Mouse (Mus musculus): ENCODE results near the gene Cpa1.

Cpa1 gene

DNA sequence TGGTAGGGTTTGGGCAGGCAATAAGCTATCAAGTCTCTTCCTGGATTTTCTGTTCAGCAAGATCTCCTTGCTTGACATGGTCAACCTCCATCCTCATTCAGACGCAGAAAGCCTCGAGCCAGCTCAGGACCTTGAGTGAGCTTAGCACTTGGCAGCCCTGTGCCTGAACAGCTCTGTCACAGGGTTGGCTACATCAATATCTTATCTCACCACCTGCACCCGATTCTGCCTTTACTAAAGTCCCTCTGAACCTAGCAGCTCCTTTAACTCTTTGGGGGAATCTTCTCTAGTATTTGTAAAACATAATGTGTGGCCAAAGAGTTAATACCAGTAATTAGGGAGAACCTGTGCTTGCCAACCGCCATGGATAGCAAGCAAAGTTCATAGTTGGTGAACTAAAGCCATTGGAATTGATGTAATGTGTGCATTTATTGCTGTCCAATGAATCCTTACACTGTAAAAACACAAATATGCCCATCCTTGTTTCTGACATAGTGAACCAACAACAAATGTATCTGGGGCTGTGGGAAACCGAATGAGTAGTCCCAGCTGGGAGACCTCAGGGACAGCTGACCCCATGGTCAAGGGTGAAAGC, at the start of gene Cpa1:
Gene Cpa1 (plus strand): TSS at position 545 of the 595 bp plus-strand sequence.
- no peak for DNase-seq (ENCODE audit: low spot score in 2 of 2)

DNA sequence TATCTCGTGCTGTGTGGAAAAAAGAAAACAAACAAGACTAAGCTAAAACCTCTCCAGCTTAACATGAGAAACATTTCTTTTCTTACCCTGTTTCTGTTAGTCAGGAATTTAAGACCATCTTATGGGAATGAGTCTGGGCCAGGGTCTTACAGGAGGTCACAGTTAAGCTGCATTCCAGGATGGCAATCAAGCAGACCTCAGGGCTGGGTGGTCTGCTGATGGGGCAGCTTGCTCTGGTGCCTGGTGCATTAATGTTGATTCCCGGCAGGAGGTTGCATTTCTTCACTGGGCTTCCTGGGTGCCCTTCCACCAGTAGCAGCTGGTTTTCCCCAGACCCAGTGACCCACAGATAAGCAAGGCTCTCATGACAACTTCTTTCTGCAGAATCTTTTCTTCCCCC, 49.2 kb upstream of the Cpa1 start:
- DNase-seq (ENCODE audit: low spot score in 2 of 2), result no peak

DNA sequence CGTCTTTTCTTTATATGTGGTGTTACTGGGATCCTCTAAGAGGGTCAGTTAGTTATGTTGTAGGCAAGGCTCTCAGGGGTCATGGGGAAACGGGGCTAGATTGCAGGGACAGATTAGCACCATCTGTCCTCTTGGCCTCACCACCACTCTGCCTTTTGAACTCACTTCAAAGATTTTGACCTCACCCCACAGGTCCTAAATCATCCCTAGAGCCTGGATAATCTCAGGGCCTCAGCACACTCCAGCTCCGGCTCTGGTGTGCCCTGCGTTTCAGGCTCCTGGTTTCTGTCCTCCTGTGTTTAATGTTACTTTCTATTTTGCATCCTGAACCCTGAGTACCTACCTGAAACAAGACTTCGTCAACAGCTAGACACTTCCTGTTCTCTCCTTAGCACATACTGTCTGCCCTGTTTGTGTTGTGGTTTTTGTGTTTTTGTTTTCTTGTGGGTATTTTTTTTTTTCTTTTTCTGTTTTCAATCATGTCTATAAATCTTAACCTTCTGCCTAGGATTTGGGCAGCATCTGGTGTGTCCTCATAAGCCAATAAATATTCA, 47.1 kb upstream of the Cpa1 start:
- no peak for DNase-seq (ENCODE audit: low spot score in 2 of 2)

DNA sequence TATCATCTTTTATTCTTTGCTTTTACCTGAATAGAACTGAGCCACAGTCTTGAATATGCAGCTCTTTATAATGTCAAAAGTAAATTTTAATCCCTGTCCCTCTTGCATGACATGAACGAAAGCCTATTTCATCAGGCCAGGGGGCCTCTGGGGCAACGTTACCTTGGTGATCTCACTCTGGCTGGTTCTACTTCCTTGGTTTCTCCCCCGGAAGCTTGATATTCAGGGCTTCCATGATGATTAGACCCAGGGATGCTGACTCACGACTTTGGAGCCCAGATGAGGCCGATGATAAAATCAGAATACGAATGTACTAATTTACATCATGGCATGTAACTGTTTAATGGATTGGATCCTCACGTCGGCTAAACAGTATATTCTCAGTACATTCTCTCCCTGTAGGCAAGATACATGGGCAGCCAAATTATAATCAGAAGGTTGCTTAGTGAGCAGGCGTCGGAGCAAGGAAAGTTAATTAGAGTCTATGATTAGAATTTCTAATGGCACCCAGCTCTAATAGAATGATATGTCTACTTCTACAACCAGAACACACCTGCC, 46.5 kb upstream of the Cpa1 start:
- DNase-seq (ENCODE audit: low spot score in 2 of 2), result no peak

DNA sequence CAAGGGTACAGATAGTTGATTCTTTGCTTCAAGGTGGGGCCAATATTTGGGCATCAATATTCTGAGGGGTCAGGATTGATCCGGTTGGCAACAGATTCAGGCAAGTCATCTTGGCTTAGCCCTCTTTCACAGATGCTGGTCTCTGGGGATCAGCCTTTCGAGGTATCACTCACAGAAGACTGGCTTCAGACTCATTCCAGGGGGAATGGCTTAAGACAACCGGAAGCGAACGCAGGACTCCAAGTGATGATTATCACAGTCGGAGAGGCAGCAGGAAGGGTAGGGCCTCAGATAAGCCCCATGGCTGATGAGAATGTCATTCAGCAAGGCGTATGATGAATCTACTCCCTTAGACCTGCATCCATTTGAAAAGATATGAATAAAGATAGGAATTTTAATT, 44.7 kb upstream of the Cpa1 start:
- DNase-seq (ENCODE audit: low spot score in 2 of 2), result no peak

DNA sequence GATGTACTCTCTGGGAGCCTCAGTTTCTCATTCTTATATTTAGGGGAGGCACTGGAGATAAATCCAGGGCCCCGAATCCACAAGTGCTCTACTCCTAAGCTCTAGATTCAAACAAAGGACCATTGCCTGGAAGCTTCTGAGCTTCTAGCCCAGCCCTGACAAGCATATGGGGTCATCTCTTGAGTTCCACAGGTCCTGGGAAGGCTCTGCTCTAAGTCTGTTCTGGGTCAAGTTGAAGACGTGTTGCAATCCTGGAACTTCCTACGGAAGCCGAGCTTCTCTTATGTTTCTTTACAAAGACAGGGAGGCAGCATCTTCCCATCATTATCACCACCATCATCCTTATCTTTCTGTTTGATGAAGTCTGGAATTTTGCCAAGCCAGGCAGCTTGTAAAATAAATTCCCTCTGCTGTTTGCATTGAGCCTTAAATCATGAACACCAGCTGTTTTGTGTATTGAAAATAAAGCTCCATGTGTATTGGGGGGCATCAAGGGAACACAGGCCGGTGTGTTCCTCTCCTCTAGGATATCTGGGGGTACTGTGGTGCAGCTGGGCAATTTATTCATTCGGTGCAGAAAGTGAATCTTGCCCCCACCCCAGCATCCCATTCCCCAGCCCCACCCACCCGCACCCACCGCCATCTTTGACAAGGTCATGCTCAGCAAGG, 42.7 kb upstream of the Cpa1 start:
- DNase-seq (ENCODE audit: low spot score in 2 of 2), result no peak

DNA sequence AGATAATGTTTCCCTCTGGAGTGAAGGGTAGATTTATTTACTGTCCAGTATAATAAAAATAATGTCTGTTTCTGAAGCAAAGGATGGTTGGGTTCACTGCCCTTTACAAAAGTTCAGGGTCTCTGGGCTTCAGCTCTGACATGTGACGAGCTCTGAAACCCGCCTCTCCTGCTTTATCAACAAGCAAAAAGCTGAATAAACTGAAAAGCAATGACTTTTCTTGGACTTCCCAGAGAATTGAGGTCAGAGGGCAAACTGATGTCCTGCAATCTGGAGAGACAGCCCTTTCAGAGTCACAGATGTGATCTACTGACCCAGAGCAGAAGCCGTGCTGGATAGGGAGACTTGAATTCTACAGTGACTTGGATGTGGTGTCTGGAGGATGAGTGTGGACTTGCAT, 39.0 kb upstream of the Cpa1 start:
- DNase-seq (ENCODE audit: low spot score in 2 of 2), result no peak

DNA sequence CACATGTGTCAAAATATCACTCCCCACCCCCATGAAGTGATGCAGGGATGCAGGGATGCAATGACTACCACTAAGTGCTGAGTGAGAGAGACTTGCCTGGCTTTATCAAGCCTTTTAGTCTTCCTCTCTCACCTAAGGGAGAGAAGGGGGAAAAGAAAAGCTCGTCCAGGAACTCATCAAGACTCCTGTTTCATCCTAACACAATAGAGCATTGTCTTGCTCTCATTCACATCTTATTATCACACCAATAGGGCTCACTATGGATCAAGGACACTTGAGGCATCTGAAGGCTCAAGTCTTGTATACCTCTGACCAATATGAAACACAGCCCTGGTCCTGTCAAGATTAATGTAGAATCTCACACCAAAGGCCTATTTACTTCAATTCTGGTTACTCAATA, 38.0 kb upstream of the Cpa1 start:
- DNase-seq (ENCODE audit: low spot score in 2 of 2), result no peak

DNA sequence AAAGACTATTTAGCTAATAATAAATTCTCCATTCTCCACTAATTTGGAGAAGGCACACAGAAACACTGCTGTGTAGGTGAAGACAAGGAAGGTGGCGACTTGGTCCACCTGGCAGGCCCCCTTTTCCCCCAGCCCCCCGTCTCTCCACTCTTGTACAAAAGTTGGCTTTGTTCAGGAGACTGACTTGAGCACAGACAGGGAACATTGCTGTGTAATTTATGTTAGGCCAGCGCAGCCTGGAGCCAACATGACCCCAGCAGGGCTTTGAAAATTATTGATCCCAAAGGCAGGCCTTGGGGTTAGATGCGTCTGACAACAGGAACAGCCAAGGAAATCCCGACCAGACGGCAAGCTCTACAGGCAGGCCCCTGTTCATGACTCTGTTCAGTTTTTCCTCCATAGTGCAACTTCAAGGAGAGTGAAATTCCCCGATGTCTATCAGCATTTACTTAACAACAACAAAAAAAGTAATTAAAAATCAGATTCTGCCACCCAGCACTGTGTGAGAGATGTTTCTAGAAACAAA, 34.6 kb upstream of the Cpa1 start:
- no peak for DNase-seq (ENCODE audit: low spot score in 2 of 2)

DNA sequence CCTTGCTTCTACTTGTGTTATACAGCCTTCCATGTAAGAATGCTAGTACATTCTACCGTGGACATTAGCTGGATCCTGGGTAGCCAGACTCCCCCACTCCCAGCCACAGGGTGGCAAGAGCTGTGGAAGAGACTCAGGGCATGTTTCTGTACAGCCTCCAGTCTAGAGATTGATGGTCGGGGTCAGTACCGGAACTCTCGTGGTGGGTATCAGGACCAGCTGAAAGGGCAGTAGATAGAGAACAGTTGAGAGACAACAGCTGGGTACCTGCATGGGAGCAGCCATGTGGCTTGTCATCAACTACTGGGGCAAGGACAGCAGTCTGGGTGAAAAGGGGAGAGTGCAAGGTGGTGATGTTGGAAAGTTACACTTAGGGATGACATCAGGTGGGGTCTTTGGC, 33.9 kb upstream of the Cpa1 start:
- no peak for DNase-seq (ENCODE audit: low spot score in 2 of 2)

DNA sequence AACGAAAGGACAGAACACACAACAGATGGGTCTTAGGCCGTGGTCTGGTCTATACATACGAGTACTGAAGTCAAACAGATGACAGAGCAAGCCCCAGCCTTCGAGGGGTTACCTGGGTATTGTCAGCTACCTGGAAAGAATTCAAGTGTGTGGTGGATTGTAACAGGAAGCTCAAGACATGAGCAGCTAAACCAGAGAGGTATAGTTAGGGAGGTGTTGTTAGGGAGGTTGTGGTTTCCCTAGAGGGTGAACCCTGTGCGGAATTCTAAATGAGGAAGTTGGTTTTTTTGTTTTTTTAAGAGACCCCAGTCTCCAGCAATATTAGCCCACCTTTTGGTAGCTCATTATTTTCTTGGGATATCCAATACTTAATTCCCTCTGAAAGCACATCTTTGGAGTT, 33.3 kb upstream of the Cpa1 start:
- no peak for DNase-seq (ENCODE audit: low spot score in 2 of 2)

DNA sequence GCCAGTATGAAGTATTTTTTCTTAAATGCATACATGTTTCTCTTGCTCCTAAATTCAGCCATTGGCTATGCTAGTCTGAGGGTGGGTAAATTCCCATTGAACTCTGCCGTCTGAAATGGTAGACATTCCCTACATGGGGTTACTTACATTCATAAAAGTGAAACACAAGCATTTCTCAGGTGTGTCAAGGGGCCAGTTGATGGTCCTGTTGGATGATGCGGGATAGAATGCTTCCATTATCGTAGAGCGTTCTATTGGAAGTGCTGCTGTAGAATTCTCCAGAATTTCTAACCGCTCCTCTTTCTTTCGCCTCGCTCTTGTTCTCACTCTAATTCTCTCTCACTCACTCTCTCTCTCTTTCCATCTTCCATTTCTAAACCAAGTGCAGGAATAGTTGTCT, 28.3 kb upstream of the Cpa1 start, which contains the start of gene Cpa5:
Gene Cpa5 (plus strand): TSS at position 301 of the 400 bp plus-strand sequence.
- no peak for DNase-seq (ENCODE audit: low spot score in 2 of 2)

DNA sequence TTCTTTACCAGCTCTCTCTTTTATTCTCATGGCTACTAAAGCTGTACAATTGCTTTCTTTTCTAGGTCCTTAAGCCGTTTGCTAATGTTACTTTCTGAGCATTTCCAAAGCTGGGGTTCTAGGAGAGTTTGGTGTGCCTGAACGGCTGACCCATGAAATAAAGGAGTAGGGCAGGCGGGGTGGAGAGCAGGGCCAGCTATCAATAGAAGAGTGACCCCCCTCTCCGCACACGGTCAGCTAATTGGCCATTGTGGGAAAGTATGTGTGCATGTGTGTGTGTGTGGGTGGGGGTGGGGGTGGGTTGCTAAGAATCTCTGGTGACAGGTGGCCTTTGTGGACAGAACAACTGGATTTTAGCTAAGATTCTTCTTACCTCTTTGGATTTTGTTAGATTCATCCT, 27.8 kb upstream of the Cpa1 start:
- DNase-seq (ENCODE audit: low spot score in 2 of 2), result no peak

DNA sequence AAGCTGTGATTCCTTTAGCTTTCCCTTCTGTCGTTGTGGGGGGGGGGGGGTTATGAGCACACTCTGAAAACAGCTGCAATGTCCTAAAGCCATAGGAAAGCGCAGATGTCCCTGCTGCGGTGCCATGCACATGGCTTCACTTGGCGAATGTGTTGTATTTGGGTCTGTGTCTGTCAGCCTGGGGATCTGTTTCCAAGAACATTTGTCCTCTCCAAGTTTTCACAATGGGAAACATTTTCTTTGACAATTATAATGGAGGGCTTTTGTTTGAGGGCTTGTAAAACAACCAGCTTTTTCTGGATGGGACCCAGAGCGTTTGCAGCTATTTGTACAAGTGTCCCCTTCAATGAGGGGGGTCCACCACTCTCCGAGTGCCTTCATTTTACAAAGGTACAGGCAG, 24.8 kb upstream of the Cpa1 start:
- DNase-seq (ENCODE audit: low spot score in 2 of 2), result no peak

DNA sequence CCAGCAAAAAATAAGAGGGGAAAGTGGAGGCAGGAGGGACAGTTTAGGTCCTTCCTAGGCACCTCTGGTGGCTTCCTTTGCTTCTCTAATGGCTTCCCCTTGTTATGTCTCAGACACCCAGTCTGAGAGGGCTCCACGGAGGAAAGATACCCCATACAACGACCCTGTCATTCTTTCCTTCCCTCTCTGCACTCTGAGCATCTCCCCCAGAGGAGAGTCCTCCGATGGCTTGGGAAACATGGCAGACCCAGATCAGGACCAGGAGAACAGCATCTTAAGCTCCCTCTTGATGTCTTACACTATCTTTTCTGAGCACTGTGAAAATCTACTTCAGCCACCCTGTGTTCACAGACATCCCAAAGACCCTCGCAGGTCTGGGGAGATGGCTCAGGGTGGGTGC, 23.3 kb upstream of the Cpa1 start:
- DNase-seq (ENCODE audit: low spot score in 2 of 2), result no peak

DNA sequence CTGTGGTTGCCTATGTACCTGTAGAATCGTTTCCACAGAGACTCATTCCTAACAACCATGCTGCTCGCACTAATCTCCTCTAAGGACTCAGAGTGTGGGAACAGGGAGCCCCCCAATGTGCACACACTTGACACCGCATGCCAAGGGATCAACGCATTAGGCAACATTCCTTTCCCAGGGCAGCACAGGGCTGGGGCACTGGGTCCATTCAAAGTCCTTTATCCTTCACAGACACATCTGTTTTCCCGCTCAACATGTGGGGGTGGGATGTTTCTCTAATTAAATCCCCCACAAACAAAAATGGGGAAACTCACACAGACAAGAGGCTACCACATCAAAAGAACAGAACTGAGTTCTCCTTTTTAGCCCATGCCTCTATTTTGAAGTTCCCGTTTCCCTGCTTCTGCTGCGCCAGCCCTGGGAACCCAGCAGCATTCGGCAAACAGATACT, 22.5 kb upstream of the Cpa1 start:
- DNase-seq (ENCODE audit: low spot score in 2 of 2), result no peak

DNA sequence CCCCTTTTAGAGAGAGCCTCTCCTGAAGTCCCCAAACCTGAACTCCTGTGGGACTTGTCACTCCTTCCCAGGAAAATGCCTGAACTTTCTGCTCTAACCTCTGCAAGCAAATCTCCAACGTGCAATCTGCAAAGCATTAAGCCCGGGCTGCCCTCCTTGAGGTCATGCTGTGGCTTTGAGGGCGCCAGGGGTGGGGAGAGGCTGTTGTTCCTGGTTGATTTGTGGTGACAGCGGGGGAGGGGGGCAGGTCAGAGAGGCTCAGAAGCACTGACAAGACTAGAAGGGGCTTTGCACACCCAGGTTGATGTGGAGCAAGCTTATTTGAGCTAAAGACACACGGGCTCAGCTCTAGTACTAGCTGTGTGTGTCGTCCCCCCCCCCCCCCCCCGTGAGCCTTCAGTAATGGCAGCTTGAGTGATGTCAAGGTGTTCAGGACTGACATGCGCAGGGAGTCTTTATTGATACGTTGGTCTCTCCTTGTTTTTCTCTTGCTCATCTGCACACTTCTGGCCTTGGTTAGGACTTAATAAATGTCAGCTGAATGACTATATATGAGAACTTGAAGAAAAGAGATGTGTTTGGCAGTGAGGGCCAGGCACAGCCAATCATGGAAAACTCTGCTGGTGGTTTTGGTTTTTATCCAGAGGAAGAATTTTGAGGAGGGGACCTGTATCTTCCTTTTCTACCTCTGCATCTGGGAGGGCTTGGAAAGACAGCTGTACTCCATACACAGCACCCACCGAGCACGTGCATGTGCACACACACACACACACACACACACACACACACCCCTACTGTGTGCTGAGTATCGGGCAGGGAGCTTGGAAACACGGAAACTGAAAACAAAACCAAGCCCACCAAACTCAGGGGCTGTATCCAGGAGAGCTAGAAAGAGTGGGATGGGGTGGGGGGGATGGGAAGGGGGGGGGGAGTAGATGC, 21.7 kb upstream of the Cpa1 start:
- no peak for DNase-seq (ENCODE audit: low spot score in 2 of 2)

DNA sequence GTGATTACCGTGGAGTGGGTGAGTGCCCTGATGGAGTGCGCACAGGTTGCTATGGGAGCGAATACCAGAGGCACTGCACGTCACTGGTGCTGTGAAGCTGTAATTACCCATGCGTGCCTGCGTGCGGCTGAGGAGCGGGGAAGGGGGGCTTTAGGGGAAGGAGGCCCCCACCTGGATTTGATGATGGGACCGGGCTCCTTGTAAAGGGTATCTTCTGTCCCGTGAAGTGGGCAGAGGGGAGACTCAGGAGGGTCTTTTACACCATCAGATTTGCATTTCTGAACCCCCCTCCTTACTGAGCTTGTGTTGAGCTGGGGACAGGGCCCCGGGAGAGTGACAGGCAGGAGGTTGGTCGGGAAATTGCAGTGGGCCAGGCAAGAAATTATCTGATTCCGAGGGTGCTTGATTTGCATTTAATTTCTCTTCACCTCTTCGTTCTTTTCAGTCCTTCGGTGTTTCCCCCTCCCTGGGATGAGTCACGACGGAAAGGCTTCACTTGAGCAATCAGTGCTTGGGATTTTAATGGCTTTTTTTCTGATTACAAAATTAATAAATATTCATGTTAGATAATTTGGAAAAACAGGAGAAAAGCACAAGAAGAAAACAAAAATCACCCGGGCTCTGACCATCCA, 20.9 kb upstream of the Cpa1 start:
- no peak for DNase-seq (ENCODE audit: low spot score in 2 of 2)

DNA sequence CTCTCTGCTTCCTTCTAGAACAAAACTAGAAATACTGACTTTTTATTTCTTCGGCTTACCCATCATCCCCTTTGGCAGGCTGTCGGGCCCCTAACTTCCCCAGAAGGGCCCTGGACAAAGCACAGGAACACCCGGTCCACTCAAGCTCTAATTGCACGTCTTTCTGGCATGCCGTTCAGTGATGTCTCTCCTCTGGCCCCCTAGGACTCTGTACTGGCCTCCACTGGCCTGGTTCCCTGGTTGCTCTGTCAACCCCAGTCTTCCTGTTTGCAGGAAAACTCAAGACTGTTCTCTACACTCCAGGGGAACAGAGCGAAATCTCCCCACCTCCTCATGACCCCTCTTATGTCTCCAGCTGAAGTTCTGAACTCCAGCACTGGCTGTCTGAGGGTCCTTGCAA, 20.3 kb upstream of the Cpa1 start:
- DNase-seq (ENCODE audit: low spot score in 2 of 2), result no peak

DNA sequence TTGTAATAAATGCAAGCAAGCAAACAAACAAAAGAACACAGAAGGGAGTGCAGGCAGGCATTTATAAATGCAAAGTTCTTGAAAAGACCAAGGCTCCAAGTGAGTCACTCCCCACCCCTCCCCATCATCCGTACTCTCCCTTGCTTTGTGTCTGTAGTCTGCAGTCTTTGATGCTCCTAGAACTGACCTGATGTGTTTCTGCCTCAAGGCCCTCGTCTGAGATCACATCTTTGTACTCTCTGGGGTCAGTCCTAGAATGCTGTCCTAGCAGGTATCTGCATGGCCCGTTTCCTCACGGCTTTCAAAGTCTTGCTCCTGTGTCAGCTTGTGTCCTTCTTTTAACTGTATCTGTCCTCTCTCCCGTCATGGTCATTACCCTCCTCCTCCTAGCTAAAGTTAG, 19.4 kb upstream of the Cpa1 start:
- DNase-seq (ENCODE audit: low spot score in 2 of 2), result no peak

DNA sequence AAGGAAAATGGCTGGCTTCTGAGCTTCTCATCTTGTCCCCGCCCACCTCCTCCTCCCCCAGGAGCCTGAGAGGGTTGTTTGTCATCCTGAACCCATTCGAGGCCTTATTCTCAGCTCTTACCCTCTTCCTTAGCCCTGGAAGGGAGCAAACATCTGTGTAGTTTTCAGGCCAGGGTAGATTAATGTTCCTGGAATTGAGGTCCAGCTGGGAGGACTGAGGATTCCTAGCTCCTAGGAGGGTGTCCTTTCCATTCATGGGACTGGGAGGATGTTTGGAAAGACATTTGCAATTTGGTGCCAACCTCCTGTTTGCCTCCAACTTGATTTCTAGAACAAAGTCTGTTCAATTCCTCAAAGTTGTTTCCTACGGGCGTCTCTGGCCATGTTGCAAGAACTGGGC, 18.4 kb upstream of the Cpa1 start:
- DNase-seq (ENCODE audit: low spot score in 2 of 2), result no peak

Data from urinary bladder, postnatal 4 days (tissue).